Mouse (Mus musculus) spleen, postnatal 36 days (tissue): ENCODE measurements around the gene Pfdn6.

Experiments
- DNase-seq, 2 experiments: peaks; one replicate each; pipeline ENCODE4 v3.0.0; 2022; ENCODE audit warnings: low spot score in 2 of 2, mixed read lengths in 1 of 2

The Pfdn6 gene

GRCm38 (mm10) chr17:33940206-33940805 lies at the start of gene Pfdn6, which contains the start of gene Wdr46:
Gene Pfdn6, minus strand, starts transcription at chr17:33940343.
Gene Wdr46, plus strand, starts transcription at chr17:33940660.
- peak; percentile 82 to 88 for DNase-seq

- DNase-seq = peak; percentile 49 to 69
Measured at GRCm38 (mm10) chr17:33982136-33982535, 42.0 kb upstream of the Pfdn6 start.

- peak; percentile 87 to 92 for DNase-seq
Measured at GRCm38 (mm10) chr17:33981192-33981909, 41.2 kb upstream of the Pfdn6 start.

DNA sequence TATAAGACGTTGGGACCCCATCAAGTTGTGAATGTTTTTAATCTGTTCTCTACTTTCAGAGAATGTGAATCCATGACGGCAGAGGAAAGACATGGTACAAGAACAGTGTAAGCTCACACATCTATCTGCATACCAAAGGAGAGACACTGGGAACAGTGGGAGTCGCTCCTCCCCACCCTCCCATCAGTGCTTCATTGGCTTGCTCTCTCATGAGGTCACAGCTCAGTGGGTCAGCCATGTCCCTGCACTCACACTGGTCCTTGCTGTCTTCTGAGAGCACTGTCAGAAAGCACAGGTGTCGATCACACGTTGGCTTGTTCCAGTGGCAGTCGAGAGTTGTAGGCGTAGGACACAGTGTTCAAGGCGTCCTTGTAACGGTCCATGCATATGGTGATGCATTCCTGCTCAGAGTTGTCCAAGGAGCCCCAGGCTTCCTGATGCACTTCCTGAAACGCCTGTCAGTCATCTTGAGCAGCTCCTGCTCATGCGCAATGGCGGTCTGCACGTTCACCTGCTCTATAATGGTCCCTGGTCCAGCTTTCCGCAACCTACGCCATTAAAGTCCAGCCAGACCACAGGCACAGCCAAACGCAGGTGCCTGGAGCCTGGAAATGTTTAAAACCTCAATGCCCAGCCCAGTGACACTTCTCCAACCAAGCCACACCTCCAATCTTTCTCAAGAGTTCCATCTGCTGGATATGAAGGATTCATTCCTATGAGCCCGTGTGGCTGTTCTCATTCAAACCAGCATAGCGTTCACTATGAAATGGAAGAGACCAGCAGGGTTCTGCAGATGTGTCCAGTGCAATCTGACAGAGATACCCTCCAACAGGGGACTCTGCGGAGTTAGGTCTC lies 40.3 kb upstream of the Pfdn6 start:
- DNase-seq = no peak

GRCm38 (mm10) chr17:33979512-33980050 lies 39.4 kb upstream of the Pfdn6 start:
- no peak for DNase-seq

DNA sequence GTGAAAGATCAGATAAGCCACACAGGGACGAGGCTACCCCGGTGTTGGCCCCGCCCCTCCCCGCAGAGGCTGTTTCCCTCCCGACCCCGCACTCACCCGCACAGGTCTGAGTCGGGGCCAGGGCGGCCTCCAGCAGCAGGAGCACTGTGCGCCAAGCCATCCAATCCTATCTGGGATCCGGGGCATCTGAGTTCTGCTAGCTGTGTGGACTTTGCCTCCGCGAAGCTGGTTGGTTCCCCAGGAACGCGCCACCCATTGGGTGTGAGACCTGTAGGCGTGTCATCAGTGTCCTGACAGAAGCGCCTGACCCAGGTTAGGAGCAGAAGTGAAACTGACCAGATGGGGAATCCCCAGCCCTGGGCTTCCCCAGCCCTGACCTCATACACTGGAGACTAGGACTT lies 38.5 kb upstream of the Pfdn6 start:
- peak; percentile 93 to 94 for DNase-seq

DNA sequence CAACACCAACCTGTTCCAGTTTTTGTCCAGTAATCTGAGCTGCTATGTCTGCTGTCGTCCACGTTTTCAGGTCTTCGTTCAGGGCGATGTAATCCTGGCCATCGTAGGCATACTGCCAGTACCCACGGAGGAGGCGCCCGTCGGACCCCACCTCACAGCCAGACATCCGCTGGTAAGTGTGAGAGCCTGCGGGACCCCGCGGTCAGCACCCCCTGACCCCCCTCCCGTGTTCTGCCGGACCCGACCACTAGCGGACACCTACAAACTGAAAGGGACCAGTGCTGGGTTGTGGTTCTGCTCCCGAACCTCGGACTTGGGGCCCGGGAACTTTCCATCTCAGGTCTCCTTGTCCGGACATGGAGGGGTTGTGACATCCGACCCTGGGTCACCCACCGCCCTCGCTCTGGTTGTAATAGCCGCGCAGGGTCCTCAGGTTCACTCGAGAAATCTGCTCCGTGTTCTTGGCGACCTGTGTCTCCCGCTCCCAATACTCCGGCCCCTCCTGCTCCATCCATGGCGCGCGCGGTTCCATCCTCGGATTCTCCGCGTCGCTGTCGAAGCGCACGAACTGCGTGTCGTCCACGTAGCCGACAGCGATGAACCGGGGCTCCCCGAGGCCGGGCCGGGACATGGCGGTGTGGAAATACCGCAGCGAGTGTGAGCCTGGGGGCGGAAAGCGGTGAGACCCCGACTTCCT lies 37.9 kb upstream of the Pfdn6 start:
- no peak for DNase-seq

GRCm38 (mm10) chr17:33973572-33973971 lies 33.4 kb upstream of the Pfdn6 start:
- DNase-seq = no peak

DNA sequence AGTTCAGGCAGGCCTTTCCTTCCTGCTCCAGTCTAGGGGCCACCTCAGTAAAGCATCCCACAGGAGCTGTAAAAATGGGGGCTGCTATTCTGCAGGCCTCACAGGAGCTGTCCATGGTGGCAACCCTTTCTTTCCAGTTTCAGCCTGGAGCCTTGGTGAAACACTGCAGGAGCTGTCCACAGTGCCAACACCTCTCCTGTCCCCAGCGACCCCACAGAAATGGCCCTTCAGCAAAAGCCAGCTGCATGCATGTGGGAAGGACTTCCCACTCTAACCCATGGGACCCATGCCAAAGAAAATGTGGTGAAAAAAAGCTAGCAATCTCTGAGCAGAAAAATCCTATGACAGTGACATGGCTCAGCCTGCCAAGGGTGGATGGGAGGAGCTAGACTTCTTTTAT lies 32.5 kb upstream of the Pfdn6 start:
- DNase-seq = no peak

- no peak for DNase-seq
Measured at GRCm38 (mm10) chr17:33969394-33969793, 29.3 kb upstream of the Pfdn6 start.

GRCm38 (mm10) chr17:33968927-33969326 lies 28.8 kb upstream of the Pfdn6 start:
- DNase-seq = peak; percentile 55 to 70

DNA sequence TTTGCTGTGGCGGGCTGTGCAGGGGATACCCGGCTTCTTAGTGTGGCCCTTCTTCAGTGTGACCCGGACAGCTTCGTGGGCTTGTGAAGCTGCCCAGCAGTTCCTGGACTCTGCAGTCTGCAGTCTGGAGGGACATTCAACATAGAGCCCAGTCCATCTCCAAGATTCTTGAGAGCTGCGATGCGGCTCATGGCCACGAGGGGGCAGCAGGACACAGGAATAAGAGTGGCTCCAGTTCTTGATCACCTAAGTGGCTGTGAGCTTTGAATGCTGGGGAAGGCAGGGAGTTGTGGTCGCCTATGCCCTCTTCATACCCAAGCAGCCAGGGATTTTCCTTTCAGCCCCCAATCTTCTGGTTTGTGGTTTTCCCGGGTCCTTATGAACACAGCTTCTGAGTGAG lies 28.3 kb upstream of the Pfdn6 start:
- DNase-seq = peak; percentile 65 to 78

DNA sequence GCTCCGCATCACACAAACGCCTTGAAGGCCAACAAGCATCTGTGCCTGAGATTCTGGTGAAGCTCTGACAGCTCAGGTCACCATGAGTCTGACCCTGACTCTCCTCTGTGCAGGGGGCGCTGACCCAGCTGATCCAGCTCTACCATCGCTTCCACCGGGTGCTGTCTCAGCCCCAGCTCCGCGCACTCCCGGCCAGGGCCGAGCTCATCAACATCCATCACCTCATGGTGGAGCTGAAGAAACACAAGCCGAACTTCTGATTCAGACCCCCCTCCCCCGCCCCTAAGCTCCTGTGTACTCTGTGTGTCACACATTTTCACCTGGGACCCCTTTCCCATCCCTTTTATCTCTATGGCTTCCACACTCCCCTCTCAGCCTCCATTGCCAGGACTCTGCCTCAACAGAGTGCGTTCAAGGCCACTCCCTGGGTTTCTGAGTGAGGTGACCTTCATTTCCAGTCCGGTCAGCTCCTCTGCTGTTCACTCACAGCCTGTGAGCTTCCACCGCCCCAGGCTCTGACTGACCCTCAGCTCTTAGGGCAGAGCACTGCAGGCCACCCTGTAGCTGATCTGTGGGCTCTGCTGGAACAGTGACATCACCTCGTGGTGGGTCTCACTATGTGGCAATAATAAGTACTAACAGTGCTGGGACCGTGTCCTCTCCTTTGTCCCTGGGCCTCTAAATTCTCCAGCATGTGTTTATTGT lies 25.9 kb upstream of the Pfdn6 start:
- DNase-seq = no peak

DNA sequence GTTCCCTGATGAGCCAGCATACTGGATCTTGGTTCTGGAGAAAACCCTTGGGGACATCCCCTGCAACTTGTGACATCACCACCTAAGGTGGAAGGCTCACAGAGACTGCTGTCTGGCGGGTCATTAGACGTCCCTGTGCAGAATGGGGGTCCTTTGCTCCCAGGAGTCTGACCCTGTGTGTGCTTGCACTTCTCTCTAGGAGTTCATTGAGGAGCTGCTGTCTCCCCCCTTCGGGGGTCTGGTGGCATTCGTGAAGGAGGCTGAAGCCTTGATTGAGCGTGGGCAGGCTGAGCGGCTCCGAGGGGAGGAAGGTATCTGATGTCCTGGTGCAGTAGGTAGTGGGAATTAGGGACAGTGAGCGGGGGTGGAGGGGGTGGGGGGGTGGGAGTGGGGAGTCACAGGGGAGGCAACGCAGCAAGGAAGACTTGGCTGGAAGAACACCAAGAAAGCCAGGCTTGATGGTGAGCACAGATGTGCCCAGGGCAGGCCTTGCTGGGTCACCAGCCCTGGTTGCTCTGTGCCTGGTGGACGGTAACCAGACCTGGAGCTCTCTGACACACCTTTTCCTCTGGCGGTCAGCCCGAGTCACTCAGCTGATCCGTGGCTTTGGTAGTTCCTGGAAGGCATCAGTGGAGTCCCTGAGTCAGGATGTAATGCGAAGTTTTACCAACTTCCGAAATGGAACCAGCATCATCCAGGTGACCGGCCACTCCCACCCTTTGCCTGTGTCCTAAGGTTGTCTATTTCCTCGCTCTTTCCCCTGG lies 25.1 kb upstream of the Pfdn6 start:
- no peak for DNase-seq

DNA sequence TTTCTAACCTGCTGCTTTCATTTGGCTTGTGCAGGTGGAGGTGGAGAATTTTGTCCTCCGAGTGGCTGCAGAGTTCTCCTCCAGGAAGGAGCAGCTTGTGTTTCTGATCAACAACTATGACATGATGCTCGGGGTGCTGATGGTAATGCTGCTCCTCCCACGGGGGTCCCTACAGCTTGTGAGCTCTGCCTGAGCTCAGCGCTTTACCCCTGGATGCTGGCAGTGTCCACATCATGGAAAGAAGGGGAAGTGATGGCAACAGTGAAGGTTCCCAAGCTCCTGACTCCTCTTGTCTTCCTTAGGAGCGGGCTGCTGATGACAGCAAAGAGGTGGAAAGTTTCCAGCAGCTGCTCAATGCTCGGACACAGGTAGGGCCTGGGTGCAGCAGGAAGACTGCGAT lies 22.7 kb upstream of the Pfdn6 start:
- DNase-seq = no peak

GRCm38 (mm10) chr17:33959948-33960347 lies 19.8 kb upstream of the Pfdn6 start:
- no peak for DNase-seq

DNA sequence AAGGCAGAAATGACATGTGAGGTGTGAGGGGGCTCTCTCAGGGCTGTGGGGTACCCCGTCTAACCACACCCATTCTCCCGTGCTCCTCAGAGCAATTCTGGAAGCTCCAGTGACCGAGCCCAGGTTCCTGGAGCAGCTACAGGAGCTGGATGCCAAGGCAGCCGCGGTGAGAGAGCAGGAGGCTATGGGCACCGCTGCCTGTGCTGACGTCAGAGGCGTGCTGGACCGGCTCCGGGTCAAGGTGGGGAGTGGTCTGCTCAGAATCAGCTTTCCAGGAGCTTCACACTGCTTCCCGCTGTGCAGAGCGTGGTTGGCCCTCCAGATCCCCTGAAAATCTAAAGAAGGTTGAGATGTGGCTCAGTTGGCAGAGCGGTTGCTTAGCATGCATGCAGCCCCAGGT lies 19.0 kb upstream of the Pfdn6 start:
- no peak for DNase-seq

- no peak for DNase-seq
Measured at GRCm38 (mm10) chr17:33958451-33958850, 18.3 kb upstream of the Pfdn6 start.

- DNase-seq = no peak
Measured at GRCm38 (mm10) chr17:33957493-33957892, 17.4 kb upstream of the Pfdn6 start.

GRCm38 (mm10) chr17:33956336-33956735 lies 16.2 kb upstream of the Pfdn6 start:
- no peak for DNase-seq
